Mouse (Mus musculus) testis, adult 2 months (tissue): ENCODE measurements at regions not wholly inside any gene's neighbourhood (a gene's known extent, or its start where the extent isn't known, plus 50 kb on each side); places are given as distances from the start of the nearest gene placed in this dataset.

ENCODE experiments used
- CTCF ChIP-seq: fragments of 200-500 bp; IDR thresholded peaks from 2 replicates; pipeline ENCODE4 v1.5.1; 2012; ENCODE audit warnings: low read depth, mild to moderate bottlenecking, inconsistent platforms, low read length, moderate library complexity; ENCODE audit not compliant: control insufficient read depth, insufficient read depth, insufficient replicate concordance
- POLR2A ChIP-seq: fragments of 200-500 bp; IDR thresholded peaks from 2 replicates; pipeline ENCODE4 v1.6.1; 2012; ENCODE audit warnings: low read depth, mild to moderate bottlenecking, inconsistent platforms, low read length, moderate library complexity; ENCODE audit not compliant: control insufficient read depth

GRCm38 (mm10) chr5:35209348-35209747 lies 68.8 kb upstream of the Adra2c start:
- TF ChIP-seq CTCF (no peak), POLR2A (no peak)
